Mouse (Mus musculus) forebrain, embryonic 14.5 days (tissue): ENCODE measurements around the gene Gm10643. TPM values are rescaled to one million over a fixed set of nuclear protein-coding genes. Genes with fewer than 3 reads are reported as not detected.

Experiments
- ATAC-seq: fragments of 200-750 bp; cut with Nextera tagmentation; 2 replicates; pipeline ENCODE4 v1.8.0; 2017; ENCODE audit warnings: mild to moderate bottlenecking, moderate library complexity
- DNase-seq: peaks from one replicate; pipeline ENCODE4 v3.0.0-alpha.2; 2015; ENCODE audit warnings: low spot score
- H3K27ac ChIP-seq: fragments of 300-500 bp; sonication (generic); 2 replicates; pipeline ENCODE4 v1.5.1; 2014; ENCODE audit warnings: low read depth, mild to moderate bottlenecking, control low read depth, low read length, moderate library complexity
- H3K27me3 ChIP-seq: fragments of 300-500 bp; sonication (generic); replicated peaks from 2 replicates; pipeline ENCODE4 v1.6.1; 2014; ENCODE audit warnings: low read length, control low read depth, mixed read lengths; ENCODE audit not compliant: control insufficient read depth, insufficient read depth
- H3K36me3 ChIP-seq: fragments of 300-500 bp; sonication (generic); 2 replicates; pipeline ENCODE4 v1.6.1; 2014; ENCODE audit warnings: low read length, control low read depth; ENCODE audit not compliant: control insufficient read depth, insufficient read depth
- H3K4me1 ChIP-seq: fragments of 300-500 bp; sonication (generic); 2 replicates; pipeline ENCODE4 v1.6.1; 2014; ENCODE audit warnings: antibody characterized with exemption, low read length, control low read depth; ENCODE audit not compliant: control insufficient read depth, insufficient read depth
- H3K4me2 ChIP-seq: fragments of 300-500 bp; sonication (generic); 2 replicates; pipeline ENCODE4 v1.6.1; 2014; ENCODE audit warnings: mild to moderate bottlenecking, control low read depth, low read length
- H3K4me3 ChIP-seq: fragments of 300-500 bp; sonication (generic); 2 replicates; pipeline ENCODE4 v1.5.1; 2014; ENCODE audit warnings: low read depth, low read length, control low read depth
- H3K9ac ChIP-seq: fragments of 300-500 bp; sonication (generic); 2 replicates; pipeline ENCODE4 v1.6.1; 2014; ENCODE audit warnings: mild to moderate bottlenecking, low read length, control low read depth, moderate library complexity
- H3K9me3 ChIP-seq: fragments of 300-500 bp; sonication (generic); replicated peaks from 2 replicates; pipeline ENCODE4 v1.6.1; 2016; ENCODE audit warnings: low read length, control low read depth, mixed read lengths; ENCODE audit not compliant: control insufficient read depth
- WGBS: fragments of 180-500 bp; shearing (Covaris S2); extraction: QIAGEN DNeasy Blood & Tissue Kit; methylation state at CpG from one replicate; pipeline ENCODE4 v1.1.7; 2014; 5-methylcytosine and 5-hydroxymethylcytosine counted together
- polyA plus RNA-seq: library from polyadenylated mRNA; unstranded; fragments of >200 nt; fragmentation: Nextera tagmentation; extraction: Ambion mirVana; gene quantifications from 2 replicates; pipeline ENCODE4 v1.2.1, GENCODE M21; 2014

The Gm10643 gene
- polyA plus RNA-seq, 1 experiment from 2014 or later = 1.3 TPM

GRCm38 (mm10) chr8:84076412-84076811 lies 11.5 kb upstream of the Gm10643 start:
- Histone ChIP-seq H3K9me3 (no peaks in the 10 kb centered on the region), H3K4me1 (peaks cover 4% of the 10 kb centered on the region; the same call in 1 of the 2 replicates), H3K27me3 (no peaks in the 10 kb centered on the region), H3K4me2 (no peak overlapping the region), H3K9ac (no peak overlapping the region), H3K36me3 (peaks cover 40% of the 10 kb centered on the region), H3K27ac (no peak overlapping the region), H3K4me3 (no peak overlapping the region)
- WGBS = 77% methylated on average over 1 of the region's 1 CpGs
- DNase-seq = no peak
- no peak for ATAC-seq

DNA sequence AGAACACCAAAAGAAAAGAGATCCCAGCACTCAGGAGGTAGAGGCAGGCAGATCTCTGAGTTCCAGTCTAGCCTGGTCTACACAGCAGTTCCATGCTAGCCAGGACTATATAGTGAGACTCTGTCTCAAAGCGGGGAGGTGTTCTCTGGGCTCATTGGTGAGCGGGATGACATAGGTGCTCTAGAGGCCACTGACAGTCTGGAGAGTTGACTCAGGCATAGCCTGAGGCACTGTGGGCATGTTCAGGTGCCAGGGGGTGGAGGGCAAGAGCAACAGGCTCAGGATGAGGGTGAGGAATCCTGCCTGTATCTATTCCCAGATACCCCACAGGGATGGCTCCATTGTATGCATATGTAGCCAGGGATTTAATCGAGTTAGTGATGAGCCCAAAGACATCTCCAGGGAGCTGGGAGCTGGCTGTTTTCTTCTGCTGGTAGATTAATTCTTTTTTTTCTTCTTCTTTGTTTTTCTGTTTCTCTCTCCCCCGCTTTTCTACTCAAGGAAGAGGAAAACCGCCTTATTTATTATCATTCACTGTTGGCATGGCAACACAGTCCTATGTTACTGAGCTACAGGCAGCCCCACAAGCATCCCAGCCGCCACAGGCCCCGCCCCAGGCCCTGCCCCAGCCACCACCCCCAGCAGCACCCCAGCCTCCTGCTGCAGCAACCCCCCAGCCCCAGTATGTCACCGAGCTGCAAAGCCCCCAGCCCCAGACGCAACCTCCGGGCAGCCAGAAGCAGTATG lies 8.5 kb upstream of the Gm10643 start:
- DNase-seq (peak; percentile 53), ATAC-seq (peak; percentile 40)
- Histone ChIP-seq H3K9ac (peak overlapping the region; percentile 38; the same call in 1 of the 2 replicates), H3K9me3 (no peaks in the 10 kb centered on the region), H3K36me3 (peaks cover 17% of the 10 kb centered on the region), H3K27me3 (no peaks in the 10 kb centered on the region), H3K4me1 (peaks cover 6% of the 10 kb centered on the region; the same call in 1 of the 2 replicates), H3K4me2 (no peak overlapping the region), H3K4me3 (no peak overlapping the region), H3K27ac (peak overlapping the region; percentile 77)
- 40% methylated on average over 9 of the region's 10 CpGs for WGBS

DNA sequence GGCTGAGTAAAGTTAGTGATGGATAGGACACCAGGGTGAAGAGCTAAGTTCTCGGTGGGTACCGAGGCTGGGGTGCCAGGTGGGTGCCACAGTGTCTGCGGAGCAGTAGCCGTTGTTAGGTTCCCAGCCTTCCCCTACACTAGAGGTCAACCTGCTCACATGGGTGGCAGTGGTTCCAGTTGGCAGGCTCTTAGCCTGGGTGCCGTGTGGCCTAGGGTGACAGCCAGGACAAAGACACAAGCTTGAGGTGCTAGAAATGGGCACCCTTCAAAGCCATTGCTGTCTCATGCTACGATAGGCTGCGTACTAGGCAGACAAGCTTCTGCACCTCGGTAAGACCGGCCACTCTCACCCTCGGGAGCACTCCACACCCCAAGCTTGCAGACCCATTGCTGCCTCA lies 7.4 kb upstream of the Gm10643 start:
- peaks cover 9% of the 10 kb centered on the region; the same call in 1 of the 2 replicates for H3K4me1 ChIP-seq

DNA sequence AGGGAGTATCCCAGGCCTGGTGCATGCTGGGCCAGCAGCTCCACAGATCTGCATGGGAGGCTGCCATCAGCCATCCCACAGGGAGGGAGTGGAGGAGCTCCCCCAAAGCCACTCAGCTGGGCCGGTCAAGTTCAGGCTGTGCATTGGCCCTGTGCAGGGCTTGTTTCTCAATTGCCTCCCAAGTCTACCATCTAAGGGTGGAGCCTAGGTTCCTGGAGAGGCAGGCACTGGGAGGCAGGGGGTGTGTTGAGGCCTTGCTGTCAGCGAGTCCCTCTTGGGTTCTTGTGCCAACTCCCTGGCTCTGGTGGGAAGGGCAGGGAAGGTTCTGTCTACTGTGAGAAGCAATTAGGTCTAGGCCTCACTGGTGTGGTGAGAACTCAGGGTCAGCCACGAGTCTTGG lies 7.0 kb upstream of the Gm10643 start:
- Histone ChIP-seq H3K4me3 (no peak overlapping the region), H3K27me3 (no peaks in the 10 kb centered on the region), H3K9ac (no peak overlapping the region), H3K4me2 (no peak overlapping the region), H3K36me3 (peaks cover 9% of the 10 kb centered on the region), H3K4me1 (peaks cover 9% of the 10 kb centered on the region; the same call in 1 of the 2 replicates), H3K9me3 (no peaks in the 10 kb centered on the region), H3K27ac (no peak overlapping the region)
- no peak for ATAC-seq
- DNase-seq = no peak
- WGBS = 79% methylated on average over 3 of the region's 3 CpGs

More for the DNA sequence above, 7.4 kb upstream of the Gm10643 start:
- Histone ChIP-seq H3K4me3 (no peak overlapping the region), H3K9ac (no peak overlapping the region), H3K36me3 (peaks cover 12% of the 10 kb centered on the region), H3K27ac (no peak overlapping the region), H3K27me3 (no peaks in the 10 kb centered on the region), H3K9me3 (no peaks in the 10 kb centered on the region), H3K4me2 (no peak overlapping the region)
- DNase-seq = no peak
- 86% methylated on average over 10 of the region's 10 CpGs for WGBS
- no peak for ATAC-seq

DNA sequence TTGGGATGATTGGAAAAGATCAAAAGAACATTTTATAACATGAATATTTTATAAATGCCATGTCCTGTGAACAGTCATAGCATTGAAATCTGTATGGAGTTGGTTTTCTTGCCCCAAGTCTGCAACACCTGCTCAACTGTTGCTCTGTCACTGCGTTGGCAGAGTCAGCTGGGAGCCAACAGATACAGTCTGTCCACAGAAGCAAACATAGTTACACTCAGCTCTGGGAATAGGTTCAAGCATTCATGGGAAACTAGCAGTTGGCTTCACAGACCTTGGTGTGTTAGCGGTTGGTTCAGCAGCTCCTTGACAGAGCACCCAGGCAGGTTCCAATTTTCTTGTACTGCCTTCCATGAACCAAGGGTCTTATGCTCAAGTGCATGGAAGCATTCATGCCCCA lies 5.7 kb upstream of the Gm10643 start:
- no peak for DNase-seq
- ATAC-seq = no peak
- no peaks in the 10 kb centered on the region for H3K27me3 ChIP-seq
- H3K36me3 ChIP-seq = 0 out of 2 replicates have a peak, but pooled peaks cover 3% of the 10 kb centered on the region
- no peak overlapping the region for H3K27ac ChIP-seq
- 81% methylated on average over 2 of the region's 2 CpGs for WGBS
- no peak overlapping the region for H3K4me3 ChIP-seq
- peaks cover 9% of the 10 kb centered on the region; the same call in 1 of the 2 replicates for H3K4me1 ChIP-seq
- H3K4me2 ChIP-seq = no peak overlapping the region
- H3K9me3 ChIP-seq = no peaks in the 10 kb centered on the region
- 0 out of 2 replicates have a peak overlapping the region, but pooled peaks have one; percentile 5 for H3K9ac ChIP-seq

DNA sequence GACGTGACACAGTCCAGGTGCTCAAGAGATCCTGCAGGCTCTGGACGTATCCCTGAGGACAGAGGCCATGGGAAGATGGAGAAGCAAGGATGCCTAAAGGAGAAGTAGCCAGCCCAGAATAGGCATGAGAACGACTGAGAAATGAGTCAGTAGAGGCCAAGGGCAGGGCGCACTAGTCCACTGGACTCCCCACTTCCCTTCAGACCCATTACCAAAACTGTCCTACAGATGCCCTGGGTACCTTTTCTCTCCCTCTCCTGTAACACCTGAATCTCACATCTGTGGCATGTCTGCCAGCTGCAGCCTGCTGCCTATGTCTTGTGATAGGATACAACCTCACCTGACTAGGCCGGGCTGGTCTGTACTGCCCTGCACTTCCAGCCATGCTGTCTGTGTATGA lies 5.3 kb upstream of the Gm10643 start:
- Histone ChIP-seq H3K27ac (no peak overlapping the region), H3K27me3 (no peaks in the 10 kb centered on the region), H3K4me1 (peaks cover 9% of the 10 kb centered on the region; the same call in 1 of the 2 replicates), H3K36me3 (0 out of 2 replicates have a peak, but pooled peaks cover 1% of the 10 kb centered on the region), H3K4me3 (no peak overlapping the region), H3K9me3 (no peaks in the 10 kb centered on the region), H3K9ac (peak overlapping the region; percentile 5; the same call in 1 of the 2 replicates), H3K4me2 (no peak overlapping the region)
- ATAC-seq = no peak
- 88% methylated on average over 5 of the region's 5 CpGs for WGBS
- no peak for DNase-seq

GRCm38 (mm10) chr8:84069750-84070149 lies 4.8 kb upstream of the Gm10643 start:
- H3K9me3 ChIP-seq = no peaks in the 10 kb centered on the region
- WGBS = 46% methylated on average over 2 of the region's 2 CpGs
- no peak for DNase-seq
- H3K36me3 ChIP-seq = no peaks in the 10 kb centered on the region
- no peak overlapping the region for H3K4me3 ChIP-seq
- no peak overlapping the region for H3K9ac ChIP-seq
- no peak for ATAC-seq
- H3K4me2 ChIP-seq = no peak overlapping the region
- H3K27ac ChIP-seq = no peak overlapping the region
- H3K4me1 ChIP-seq = peaks cover 9% of the 10 kb centered on the region; the same call in 1 of the 2 replicates
- no peaks in the 10 kb centered on the region for H3K27me3 ChIP-seq

GRCm38 (mm10) chr8:84069169-84069568 lies 4.2 kb upstream of the Gm10643 start:
- no peak overlapping the region for H3K4me2 ChIP-seq
- H3K9ac ChIP-seq = no peak overlapping the region
- DNase-seq (no peak), ATAC-seq (no peak)
- H3K9me3 ChIP-seq = no peaks in the 10 kb centered on the region
- peaks cover 9% of the 10 kb centered on the region; the same call in 1 of the 2 replicates for H3K4me1 ChIP-seq
- no peak overlapping the region for H3K4me3 ChIP-seq
- no peak overlapping the region for H3K27ac ChIP-seq
- H3K27me3 ChIP-seq = no peaks in the 10 kb centered on the region
- WGBS = 50% methylated on average over 1 of the region's 1 CpGs
- no peaks in the 10 kb centered on the region for H3K36me3 ChIP-seq
